Mouse (Mus musculus) kidney, postnatal 36 days (tissue): Measurements from ENCODE around the gene Commd8.
A peak's percentile ranks its signal among the peaks of the same experiment; 100 is the strongest.

Experiments
- DNase-seq, 2 experiments: peaks; one replicate each; pipeline ENCODE4 v3.0.0; 2021 to 2022; ENCODE audit warnings: mixed read lengths in 2 of 2

The Commd8 gene

GRCm38 (mm10) chr5:72167594-72168284 lies at the start of gene Commd8:
Gene Commd8 (minus strand): TSS chr5:72168189.
- peak; percentile 96 to 97 for DNase-seq

- DNase-seq = no peak
Measured at GRCm38 (mm10) chr5:72211741-72212140, 43.8 kb upstream of the Commd8 start.

GRCm38 (mm10) chr5:72210812-72211139 lies 42.8 kb upstream of the Commd8 start:
- DNase-seq = peak; percentile 69 to 81

- no peak for DNase-seq
Measured at GRCm38 (mm10) chr5:72210123-72210811, 42.3 kb upstream of the Commd8 start.

- no peak for DNase-seq
Measured at GRCm38 (mm10) chr5:72208515-72208914, 40.5 kb upstream of the Commd8 start.

- no peak for DNase-seq
Measured at GRCm38 (mm10) chr5:72205271-72205670, 37.3 kb upstream of the Commd8 start.

GRCm38 (mm10) chr5:72204507-72204906 lies 36.5 kb upstream of the Commd8 start:
- no peak for DNase-seq

- DNase-seq = no peak
Measured at GRCm38 (mm10) chr5:72203734-72204073, 35.7 kb upstream of the Commd8 start.

GRCm38 (mm10) chr5:72203028-72203733 lies 35.2 kb upstream of the Commd8 start:
- DNase-seq = peak; percentile 97 to 99

- peak; percentile 64 to 71 for DNase-seq
Measured at GRCm38 (mm10) chr5:72202016-72202415, 34.0 kb upstream of the Commd8 start.

- DNase-seq = peak; percentile 38 to 63
Measured at GRCm38 (mm10) chr5:72201600-72201999, 33.6 kb upstream of the Commd8 start.

- no peak for DNase-seq
Measured at GRCm38 (mm10) chr5:72195442-72195841, 27.5 kb upstream of the Commd8 start.

GRCm38 (mm10) chr5:72191932-72192331 lies 23.9 kb upstream of the Commd8 start:
- DNase-seq = no peak

- DNase-seq = no peak
Measured at GRCm38 (mm10) chr5:72191154-72191553, 23.2 kb upstream of the Commd8 start.

GRCm38 (mm10) chr5:72184437-72185100 lies 16.6 kb upstream of the Commd8 start:
- no peak for DNase-seq

GRCm38 (mm10) chr5:72183929-72184328 lies 15.9 kb upstream of the Commd8 start:
- no peak for DNase-seq

GRCm38 (mm10) chr5:72182804-72183203 lies 14.8 kb upstream of the Commd8 start:
- peak; percentile 29 to 42 for DNase-seq

- DNase-seq = no peak
Measured at GRCm38 (mm10) chr5:72181194-72181593, 13.2 kb upstream of the Commd8 start.

GRCm38 (mm10) chr5:72175530-72175929 lies 7.5 kb upstream of the Commd8 start:
- DNase-seq = no peak

- no peak for DNase-seq
Measured at GRCm38 (mm10) chr5:72175050-72175449, 7.1 kb upstream of the Commd8 start.

- DNase-seq = no peak
Measured at GRCm38 (mm10) chr5:72173521-72173920, 5.5 kb upstream of the Commd8 start.

GRCm38 (mm10) chr5:72172675-72173074 lies 4.7 kb upstream of the Commd8 start:
- DNase-seq = peak; percentile 34 to 63

GRCm38 (mm10) chr5:72170067-72170466 lies 2.1 kb upstream of the Commd8 start:
- DNase-seq = no peak

- no peak for DNase-seq
Measured at GRCm38 (mm10) chr5:72168285-72168621, 264 bp upstream of the Commd8 start.
